Mouse (Mus musculus): Measurements from ENCODE around the gene Slc25a44.
"Not testable (repeated sequence)": the region's sequence is repeated elsewhere in the genome, so short reads cannot be mapped to it uniquely, and the experiment has no call there.

Gene Slc25a44

DNA sequence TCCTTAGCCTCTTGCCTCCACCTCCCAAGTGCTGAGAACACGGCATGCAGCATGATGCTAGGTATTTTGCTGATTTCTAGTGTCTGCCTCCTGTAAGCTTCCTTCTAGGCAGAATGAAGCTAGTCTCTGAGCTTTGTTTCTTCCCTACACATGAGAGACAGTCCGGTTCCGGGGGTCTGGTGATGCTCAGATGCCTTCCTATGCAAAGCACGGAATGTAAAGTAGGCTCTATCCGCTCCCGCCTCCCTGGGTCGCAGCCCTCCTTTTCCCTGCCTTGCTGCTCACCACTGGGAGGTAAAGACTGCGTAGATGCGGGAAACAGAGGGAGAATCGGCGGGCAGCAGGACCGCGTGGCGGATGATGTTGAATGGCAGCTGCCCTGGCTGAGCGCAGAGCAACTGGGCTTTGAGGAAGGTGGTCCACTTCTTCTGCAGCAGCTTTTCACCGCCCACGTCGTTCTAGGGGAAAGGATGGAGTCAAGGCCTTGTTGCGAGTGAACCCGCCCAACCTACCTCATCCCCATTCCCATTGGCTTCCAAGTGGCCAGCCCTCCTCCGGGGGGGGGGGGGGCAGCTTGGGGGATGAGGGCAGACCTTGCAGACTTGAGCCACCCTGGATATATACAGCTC, 24.6 kb upstream of the Slc25a44 start:
- no peak for DNase-seq (ENCODE audit: low spot score)

DNA sequence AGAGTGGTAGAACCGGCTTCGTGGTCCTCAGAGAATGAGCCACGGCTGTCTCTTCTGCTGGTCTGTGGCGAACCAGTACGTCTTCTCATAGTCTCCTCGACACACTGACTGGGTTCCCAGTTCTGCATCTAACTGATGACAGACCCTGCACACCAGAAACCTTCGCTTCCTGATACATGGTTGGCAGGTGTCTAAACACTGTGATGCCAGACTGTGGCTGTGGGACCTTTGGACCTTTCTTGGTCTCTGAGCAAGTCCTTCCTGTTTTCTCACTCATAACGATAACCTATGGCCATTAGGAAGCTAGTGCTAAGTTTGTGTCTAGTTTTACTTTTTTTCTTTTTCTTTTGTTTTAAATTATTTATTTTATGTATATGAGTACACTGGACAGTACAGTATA, 23.5 kb upstream of the Slc25a44 start:
- DNase-seq (ENCODE audit: low spot score), result no peak

DNA sequence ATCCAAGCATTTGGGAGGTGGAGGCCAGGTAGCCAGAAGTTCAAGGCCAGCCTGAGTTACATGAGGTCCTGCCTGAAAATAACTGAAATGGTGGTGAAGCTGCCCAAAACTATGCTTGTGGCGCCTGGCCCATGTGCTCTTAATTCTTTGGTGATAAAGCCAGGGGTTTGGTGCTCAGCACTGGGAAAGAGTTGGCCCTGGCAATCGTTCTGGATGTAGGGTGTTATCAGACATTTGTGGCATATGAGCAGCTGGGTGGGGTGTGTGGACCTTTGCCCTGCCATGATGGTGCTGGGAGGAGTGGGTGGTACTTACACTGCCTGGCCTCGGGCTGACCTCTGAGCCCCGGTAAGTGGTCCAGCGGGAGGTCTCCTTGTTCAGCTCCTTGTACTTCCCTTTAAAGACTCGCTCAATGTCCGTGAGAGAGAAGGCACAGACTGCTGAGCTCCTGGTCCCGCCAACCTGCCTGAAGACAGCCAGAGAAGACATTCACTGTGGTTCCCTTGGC, 22.8 kb upstream of the Slc25a44 start:
- no peak for DNase-seq (ENCODE audit: low spot score)

DNA sequence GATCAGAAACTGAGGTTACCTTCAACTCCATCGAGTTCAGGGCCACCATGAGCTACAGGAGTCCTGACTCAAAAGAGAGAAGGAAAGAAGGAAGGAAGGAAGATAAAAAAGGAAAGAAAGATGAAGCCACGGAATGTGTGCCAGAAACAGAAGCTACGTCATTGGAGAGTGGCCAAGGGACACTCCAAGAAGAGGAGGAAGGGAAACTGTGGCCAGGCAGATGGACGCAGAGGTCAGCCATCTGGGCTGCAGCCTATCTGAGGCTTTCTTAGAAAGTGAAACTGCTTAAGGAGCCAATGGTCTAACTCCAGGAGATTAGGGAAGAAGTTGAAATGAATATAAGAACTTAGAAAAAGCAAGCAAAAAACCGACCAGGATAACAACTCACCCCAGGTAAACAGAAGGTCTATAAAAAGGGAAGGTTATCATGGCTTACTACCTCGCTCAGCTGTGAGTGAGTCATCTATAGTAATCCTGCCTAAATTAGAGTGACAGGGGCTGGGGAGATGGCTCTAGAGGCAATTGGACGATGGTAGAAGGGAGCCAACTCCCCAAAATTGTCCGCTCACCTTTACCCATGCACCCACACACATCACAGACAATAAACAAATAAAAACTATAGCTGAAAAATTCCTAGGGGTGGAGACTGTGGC, 21.7 kb upstream of the Slc25a44 start:
- no peak for DNase-seq (ENCODE audit: low spot score)

DNA sequence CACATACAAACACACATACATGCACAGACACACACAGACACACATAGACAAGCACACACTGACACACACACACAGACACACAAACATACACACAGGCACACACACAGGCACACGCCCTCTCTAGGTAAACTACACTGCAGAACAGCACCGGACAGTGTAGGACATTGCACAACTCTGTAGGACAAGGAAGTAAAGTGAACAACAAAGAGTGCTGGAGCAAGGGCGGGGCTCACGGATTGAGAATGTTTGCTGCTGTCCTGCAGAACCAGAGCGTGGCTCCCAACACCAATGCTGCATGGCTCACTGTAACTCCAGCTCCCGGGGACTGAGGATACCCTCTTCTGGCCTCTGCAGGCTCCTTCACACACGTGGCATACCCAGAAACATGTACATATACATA, 17.9 kb upstream of the Slc25a44 start:
- no peak for DNase-seq (ENCODE audit: low spot score)

DNA sequence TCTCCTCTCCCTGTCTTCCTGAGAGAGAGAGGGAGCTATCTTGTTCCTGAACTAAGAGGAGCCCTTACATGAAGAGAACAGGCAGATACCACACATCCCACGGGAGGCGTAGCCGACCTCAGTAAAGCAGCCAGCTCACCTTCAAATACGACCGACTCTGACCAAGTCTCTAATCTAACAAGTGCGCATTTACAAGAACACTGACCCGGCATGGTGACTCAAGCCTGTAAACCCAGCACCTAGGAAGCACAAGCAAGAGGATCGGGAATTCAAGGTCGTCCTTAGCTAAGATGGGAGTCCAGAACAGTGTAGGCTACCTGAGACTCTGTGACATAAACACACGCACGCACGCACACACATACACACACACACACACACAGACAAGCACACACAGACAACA, 17.5 kb upstream of the Slc25a44 start:
- DNase-seq (ENCODE audit: low spot score), result no peak

DNA sequence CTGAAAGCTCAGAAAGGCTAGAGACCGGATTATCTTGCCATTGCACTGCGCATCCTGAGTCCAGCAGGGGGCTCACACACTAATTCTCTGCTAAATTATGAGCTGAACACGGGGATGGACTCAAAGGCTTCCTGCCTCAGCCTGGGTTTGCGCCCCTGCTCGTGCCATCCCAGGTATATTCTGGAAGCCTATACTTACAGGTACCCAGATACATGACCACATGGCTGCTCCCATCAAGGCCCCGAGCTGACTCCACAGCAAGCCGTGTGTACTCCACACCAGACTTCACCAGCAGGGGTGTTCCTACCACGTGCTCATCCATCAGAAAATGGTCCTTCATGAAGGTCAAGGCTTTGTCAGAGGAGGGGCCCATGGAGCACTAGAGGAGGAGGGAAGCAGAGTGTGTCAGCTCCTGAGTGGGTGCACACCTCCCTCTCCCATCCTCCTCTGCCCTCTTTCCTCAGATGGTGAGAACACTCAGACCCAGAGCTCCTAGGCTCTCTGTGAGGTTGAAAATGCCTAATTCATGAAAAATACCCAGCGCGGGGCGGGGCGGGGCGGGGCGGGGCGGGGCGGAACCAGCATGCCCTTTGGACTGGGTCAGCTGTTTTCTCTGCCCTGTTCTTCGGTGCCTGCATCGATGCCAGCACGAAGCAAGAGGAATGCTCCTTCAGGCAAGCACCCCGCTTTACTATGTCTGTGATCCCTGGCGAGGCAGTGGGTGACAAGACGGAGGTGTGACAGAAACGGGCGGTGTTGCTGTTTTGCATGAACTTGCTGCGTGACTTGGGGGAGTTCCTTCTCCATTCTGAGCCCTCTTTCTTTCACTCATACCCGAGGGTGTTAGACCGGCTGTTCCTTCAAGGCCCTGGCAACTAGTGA, 15.8 kb upstream of the Slc25a44 start:
- peak; percentile 56 for DNase-seq (ENCODE audit: low spot score)

DNA sequence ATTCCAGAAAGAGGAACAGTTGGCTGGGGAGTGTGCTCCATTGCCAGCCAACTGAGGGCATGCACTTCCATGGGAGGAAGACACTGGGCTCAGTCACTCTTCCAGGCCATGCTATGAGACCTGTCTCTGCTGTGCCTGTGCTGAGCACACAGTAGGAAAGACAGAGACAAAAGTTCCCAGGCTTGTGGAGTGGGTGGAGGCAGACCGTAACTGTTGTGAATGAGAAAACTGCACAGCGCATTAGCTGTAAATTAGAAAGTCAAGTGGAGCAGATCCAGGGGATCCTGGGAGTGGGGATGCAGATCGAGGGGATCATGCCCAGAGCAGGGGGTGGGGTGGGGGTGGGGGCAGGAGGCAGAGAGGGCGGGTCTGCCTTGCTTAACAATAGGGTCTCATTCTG, 14.6 kb upstream of the Slc25a44 start:
- no peak for DNase-seq (ENCODE audit: low spot score)

DNA sequence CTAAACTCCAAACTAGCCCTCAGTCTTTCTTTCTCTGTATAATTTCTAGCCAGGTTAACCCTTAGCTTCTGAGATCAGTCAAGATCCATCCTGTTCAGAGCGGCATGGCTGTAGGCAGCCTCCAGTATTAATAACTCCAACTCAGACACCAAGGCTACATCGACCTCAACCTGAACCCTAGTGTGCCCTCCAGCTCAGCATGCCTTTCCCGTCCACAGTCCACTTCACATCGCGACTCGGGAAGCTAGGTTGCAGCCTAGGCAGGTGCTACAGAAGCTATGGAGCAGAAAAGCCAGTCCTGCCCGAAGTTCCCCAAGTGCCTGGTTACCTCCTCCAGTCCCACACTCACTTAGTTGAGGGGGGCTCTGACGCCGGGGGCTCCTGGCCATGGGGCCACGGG, 12.5 kb upstream of the Slc25a44 start:
- DNase-seq (ENCODE audit: low spot score), result no peak

DNA sequence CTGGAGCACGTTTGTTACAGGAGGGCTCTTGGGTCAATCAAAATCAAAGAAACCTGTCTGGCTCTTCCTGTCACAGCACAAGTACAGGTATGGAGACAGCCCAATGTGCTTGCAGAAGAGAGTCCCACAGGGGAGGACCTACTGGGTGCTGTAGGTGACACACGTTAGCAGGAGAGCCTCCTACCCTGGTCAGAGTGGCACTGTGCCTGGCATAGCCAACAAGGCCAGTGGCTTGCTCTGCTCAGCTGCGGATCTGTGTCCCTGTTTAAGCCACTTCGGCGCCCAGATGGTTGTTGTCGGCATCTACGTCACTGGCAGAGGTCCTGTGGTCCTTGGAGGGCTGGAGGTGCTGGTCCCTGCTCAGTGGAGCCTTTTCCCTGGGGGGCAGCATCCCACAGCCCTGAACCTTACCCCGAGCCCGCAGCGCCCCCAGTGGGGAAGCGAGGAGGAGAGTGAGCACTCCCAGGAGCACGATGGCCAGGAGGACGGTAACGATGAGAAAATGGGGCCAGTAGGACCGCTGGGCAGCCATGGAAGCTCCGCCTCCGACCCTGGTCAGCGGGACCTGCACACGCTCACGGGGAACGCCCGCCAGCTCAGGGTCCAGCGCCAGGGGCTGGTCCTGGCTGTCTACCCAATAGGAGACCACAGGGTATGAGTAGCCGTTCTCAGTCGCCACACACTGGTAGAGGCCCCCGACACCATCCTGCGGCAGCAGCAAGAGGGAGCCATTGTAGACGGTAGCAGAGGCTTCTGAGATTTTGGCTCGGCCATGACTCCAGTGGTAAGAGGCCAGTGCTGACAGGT, 11.7 kb upstream of the Slc25a44 start:
- DNase-seq (ENCODE audit: low spot score), result peak; percentile 63

DNA sequence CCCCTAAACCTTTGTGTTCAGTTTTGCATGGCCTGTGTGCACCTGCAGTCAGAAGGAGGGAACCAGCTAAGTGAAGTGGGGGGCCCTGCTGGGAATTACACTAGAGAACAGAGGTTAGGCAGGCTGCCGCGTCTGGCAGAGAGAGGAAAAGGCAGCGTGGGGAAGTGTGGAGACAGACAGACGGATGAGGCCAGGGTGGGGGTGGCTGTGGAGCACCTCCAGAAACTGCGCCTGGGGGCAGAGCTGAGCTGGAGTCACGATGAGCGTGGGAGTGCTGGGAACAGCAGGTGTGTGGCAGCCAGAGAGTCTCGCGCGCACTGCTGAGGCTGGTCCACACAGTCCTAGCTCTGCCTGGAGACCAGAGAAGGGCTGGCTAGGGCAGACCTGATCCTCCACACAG, 10.6 kb upstream of the Slc25a44 start:
- DNase-seq (ENCODE audit: low spot score), result peak; percentile 79

DNA sequence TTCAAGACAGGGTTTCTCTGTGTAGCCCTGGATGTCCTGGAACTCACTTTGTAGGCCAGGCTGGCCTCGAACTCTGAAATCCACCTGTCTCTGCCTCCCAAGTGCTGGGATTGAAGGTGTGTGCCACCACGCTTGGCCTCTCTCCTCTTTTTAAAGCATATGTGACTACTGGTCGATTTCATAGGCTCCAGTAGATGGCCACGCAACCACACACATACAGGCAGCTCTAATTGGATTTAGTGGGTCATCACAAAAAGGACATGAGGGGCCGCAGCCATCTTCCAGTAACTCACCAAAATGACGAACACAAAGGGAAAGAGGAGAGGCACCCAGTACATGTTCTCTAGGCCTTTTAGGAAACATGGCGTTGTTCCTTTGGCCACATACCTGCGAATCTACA, 3.7 kb upstream of the Slc25a44 start:
- DNase-seq (ENCODE audit: low spot score), result not testable (repeated sequence)

DNA sequence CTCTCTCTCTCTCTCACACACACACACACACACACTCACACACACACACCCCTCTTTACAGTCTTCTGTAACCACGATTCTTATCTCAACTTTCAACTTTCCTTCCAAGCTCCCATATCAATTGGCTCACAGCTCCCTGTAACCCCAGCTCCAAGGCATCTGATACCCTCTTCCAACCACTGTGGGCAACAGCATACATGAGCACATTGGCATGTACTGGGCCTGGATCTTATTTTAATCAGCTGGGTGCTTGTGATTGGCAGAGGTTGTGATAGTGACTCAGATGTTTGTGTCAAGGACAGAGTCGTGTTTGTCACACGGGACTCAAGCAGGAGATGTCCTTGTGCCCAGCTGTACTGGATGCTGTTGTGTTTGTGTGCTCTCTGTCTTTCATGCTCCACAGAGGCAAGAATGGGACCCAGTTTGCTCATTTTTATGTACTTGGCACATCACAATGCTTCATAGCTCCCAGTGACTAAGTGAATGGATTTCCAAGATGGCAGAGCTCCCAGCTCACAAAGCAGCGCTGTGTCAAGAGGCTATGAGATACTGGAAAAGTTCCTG, 2.5 kb upstream of the Slc25a44 start:
- DNase-seq (ENCODE audit: low spot score), result no peak

DNA sequence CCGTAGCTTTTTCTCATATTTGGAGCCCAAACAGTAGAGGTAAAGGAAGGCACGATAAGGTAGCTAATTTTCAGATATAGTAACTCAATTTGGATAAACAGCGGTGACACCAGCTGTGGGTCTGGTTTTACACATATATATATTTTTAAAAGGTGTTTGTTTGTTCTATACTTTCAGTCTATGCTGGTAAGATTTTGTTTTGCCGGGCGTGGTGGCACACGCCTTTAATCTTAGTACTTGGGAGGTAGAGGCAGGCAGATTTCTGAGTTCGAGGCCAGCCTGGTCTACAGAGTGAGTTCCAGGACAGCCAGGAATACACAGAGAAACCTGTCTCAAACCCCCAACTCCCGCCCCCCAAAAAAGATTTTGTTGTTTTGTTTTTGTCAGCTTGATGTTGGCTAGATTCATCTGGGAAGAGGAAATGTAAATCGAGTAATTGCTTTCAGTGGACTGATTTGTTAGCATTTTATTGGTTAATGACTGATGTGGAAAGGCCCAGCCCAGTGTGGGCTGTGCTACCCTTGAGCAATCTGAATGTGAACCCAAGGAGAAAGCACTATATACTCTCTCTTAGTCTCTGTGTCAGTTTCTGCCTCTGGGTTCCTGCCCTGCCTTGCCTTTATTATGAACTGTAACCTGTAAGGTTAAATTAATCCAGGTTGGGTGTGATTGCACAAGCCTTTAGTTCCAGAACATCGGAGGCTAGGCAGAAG, 925 bp upstream of the Slc25a44 start:
- DNase-seq (ENCODE audit: low spot score), result no peak

DNA sequence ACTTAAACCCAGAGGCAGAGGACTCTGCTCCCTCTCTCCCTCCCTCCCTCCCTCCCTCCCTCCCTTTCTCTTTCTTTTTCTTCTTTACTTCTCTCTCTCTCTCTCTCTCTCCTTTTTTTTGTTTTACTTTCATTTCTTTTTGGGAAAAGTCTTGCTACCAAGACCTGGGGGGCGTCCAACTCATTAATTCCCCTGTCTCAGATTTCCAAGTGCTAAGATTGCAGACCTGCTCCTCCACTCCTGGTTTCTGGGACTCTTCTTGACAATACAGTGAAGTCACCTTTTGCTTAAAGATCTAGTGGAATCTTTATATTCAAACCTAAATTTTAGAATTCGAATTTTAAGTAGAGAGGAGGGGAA, 371 bp upstream of the Slc25a44 start:
- DNase-seq (ENCODE audit: low spot score), result no peak

DNA sequence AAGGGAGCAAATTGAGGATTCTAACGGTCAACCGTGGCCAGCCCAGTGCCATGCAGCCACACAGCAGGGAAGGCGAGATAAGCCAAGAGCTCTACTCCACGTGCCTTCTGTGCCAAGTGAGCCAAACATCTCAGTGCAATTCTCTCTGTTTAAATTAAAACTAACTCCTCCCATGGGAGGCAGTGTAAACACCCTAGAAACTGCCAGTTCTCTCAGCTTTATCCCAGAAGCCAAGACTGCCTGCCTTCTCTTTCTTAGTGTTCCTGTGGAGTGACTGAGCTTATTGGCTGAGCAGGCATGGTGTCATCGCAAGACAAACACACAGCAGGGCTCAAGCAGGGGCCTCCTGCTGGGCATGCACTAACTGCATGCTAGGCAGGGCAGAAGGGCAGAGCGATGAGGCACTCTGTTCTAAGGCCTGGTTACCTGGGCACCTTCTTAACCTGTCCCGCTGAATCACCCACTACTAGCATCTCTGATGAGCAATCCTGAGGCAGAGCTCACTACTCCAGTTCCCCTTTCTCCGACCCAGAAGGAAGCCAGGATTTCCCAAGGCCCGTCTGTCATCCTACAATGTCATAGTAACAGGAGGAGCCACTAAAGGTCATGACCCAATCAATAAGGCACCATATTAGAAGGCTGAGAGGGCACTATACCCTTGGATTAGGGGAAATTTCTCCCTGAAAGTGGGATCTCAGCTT, 2.8 kb downstream of the Slc25a44 start:
- no peak for DNase-seq (ENCODE audit: low spot score)

DNA sequence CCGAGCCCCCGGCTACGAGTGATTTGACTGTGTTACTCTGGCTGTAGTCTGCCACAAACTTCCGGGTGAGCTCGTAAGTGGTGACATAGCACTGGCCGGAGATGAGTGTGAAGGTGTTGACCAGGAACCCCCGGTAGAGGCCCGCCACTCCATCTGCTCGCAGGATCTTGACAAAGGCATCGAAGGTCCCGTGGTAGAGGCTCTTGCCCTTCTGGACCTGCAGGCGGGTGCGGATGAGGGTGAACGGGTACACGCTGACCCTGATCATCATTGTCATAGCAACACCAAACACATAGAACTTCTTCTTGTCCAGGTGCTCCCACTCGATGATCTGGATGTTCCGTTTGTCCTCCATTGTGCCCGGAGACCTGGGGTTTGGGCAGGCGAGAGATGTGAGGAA, 4.2 kb downstream of the Slc25a44 start:
- DNase-seq (ENCODE audit: low spot score), result no peak

DNA sequence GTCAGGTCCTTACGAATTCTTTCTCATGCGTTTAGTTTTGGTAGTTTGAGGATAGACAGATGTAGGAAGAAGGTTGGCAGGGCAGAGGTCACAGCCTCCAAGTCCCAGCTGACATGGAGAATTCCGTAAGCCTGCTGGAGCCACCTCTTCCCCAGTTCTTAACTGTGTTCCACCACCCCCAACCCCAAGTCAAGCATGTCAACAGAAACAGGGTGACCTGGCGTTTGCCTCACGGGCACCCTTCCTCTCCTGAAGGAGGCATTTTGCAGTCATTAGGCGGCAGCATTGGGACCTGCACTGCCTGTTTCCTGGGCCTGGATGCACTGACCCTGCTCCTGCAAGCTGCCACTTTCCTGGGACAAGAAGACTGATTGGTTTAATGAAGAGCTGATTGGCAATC, 6.9 kb downstream of the Slc25a44 start:
- no peak for DNase-seq (ENCODE audit: low spot score)

DNA sequence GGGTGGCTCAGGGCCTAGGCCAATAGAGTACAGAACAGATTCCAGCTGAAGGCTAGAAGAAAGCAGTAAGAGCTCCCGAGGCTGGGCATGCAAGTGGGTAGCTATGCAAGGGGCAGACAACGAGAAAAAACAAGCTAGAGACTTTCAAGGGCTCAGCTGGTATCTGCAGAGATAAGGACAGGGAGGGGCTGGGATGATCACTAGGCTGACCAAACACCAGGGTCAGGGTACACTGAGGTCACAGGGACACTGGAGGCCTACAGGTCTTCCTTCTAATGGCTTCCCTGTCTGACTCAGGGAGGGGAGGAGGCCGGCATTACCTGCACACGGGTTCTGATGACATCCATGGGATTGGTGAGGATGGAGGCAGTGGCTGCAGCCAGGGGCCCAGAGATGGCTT, 9.3 kb downstream of the Slc25a44 start:
- DNase-seq (ENCODE audit: low spot score), result no peak

DNA sequence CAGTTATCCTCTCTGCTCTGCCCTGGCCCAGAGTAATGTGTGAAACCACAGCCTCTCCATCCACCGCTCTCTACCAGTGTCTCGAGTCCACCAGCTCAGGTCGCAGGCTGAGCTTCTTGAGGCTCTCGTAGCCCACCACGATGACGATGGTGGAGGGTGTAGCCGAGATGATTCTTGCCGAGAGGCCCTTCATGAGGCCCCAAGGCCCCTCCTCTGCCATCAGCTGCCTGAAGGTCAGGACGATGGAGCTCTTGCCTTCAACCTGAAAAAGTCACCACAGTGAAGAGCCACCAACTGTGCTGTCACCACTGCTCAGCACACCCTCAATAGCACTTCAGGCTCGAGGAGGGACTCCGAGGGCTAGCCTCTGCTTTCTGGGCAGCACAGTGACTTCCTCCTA, 12.3 kb downstream of the Slc25a44 start:
- no peak for DNase-seq (ENCODE audit: low spot score)

DNA sequence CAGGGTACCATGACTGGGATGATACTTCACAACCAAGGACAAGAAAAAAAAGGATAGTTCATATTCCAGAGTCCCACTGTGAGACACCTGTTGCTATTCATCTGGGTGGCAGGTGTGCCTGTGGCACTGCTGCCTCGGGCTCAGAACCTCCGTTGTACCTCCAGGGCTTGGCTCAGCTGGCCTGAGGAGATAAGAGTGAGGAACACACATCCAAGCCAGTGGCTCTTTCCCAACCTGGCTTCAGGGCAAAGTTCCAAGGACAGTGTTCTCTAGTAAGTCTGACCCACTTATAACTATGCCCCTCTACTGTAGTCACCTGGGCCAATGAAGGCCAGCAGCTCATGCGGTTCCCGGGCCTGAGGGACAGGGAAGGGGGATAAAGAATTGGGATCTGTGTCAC, 13.3 kb downstream of the Slc25a44 start:
- DNase-seq (ENCODE audit: low spot score), result no peak
